Mouse (Mus musculus): ENCODE results near the gene Mark4. TPM values are rescaled to one million over a fixed set of nuclear protein-coding genes. Genes with fewer than 3 reads are reported as not detected.

Mark4 gene
- polyA plus RNA-seq, 1 experiment = 14.1 TPM

GRCm38 (mm10) chr7:19437048-19437447 is 21.6 kb downstream of the Mark4 start:
- H3K4me1 ChIP-seq (ENCODE audit: control insufficient read depth, insufficient read depth, low read length) = peaks cover 12% of the 10 kb centered on the region
- no peak overlapping the region for H3K27ac ChIP-seq (ENCODE audit: control insufficient read depth, insufficient read depth, low read depth, low read length)
- no peaks in the 10 kb centered on the region for H3K36me3 ChIP-seq (ENCODE audit: control insufficient read depth, insufficient read depth, low read length)
- H3K4me3 ChIP-seq (ENCODE audit: control insufficient read depth, low read depth, low read length) = no peak overlapping the region
- H3K27me3 ChIP-seq (ENCODE audit: control insufficient read depth, insufficient read depth, low read length) = no peaks in the 10 kb centered on the region
- TF ChIP-seq CTCF (IDR thresholded peaks at IDR 0.05; ENCODE audit: control insufficient read depth, insufficient read depth, insufficient replicate concordance, low read depth, low read length) = no peak
- no peak for TF ChIP-seq POLR2A (IDR thresholded peaks at IDR 0.05; ENCODE audit: control insufficient read depth, low read depth, low read length)

- no peaks in the 10 kb centered on the region for H3K27me3 ChIP-seq (ENCODE audit: control insufficient read depth, insufficient read depth, low read length)
- no peaks in the 10 kb centered on the region for H3K36me3 ChIP-seq (ENCODE audit: control insufficient read depth, insufficient read depth, low read length)
- no peak overlapping the region for H3K4me3 ChIP-seq (ENCODE audit: control insufficient read depth, low read depth, low read length)
- TF ChIP-seq POLR2A (IDR thresholded peaks at IDR 0.05; ENCODE audit: control insufficient read depth, low read depth, low read length) (no peak), CTCF (IDR thresholded peaks at IDR 0.05; ENCODE audit: control insufficient read depth, insufficient read depth, insufficient replicate concordance, low read depth, low read length) (no peak)
- H3K27ac ChIP-seq (ENCODE audit: control insufficient read depth, insufficient read depth, low read depth, low read length) = no peak overlapping the region
- H3K4me1 ChIP-seq (ENCODE audit: control insufficient read depth, insufficient read depth, low read length) = peaks cover 12% of the 10 kb centered on the region
These were observed 22.3 kb downstream of the Mark4 start for GRCm38 (mm10) chr7:19436276-19436675.

GRCm38 (mm10) chr7:19432475-19432874 is 26.1 kb downstream of the Mark4 start:
- no peak overlapping the region for H3K27ac ChIP-seq (ENCODE audit: control insufficient read depth, insufficient read depth, low read depth, low read length)
- H3K4me3 ChIP-seq (ENCODE audit: control insufficient read depth, low read depth, low read length) = no peak overlapping the region
- no peaks in the 10 kb centered on the region for H3K27me3 ChIP-seq (ENCODE audit: control insufficient read depth, insufficient read depth, low read length)
- H3K4me1 ChIP-seq (ENCODE audit: control insufficient read depth, insufficient read depth, low read length) = peaks cover 12% of the 10 kb centered on the region
- no peaks in the 10 kb centered on the region for H3K36me3 ChIP-seq (ENCODE audit: control insufficient read depth, insufficient read depth, low read length)
- TF ChIP-seq POLR2A (IDR thresholded peaks at IDR 0.05; ENCODE audit: control insufficient read depth, low read depth, low read length) (no peak), CTCF (IDR thresholded peaks at IDR 0.05; ENCODE audit: control insufficient read depth, insufficient read depth, insufficient replicate concordance, low read depth, low read length) (peak; percentile 51; the same call in 1 of the 2 replicates)

GRCm38 (mm10) chr7:19430402-19430801 is 28.2 kb downstream of the Mark4 start:
- Histone ChIP-seq H3K4me1 (ENCODE audit: control insufficient read depth, insufficient read depth, low read length) (peaks cover 24% of the 10 kb centered on the region), H3K27ac (ENCODE audit: control insufficient read depth, insufficient read depth, low read depth, low read length) (no peak overlapping the region), H3K36me3 (ENCODE audit: control insufficient read depth, insufficient read depth, low read length) (no peaks in the 10 kb centered on the region), H3K27me3 (ENCODE audit: control insufficient read depth, insufficient read depth, low read length) (no peaks in the 10 kb centered on the region), H3K4me3 (ENCODE audit: control insufficient read depth, low read depth, low read length) (no peak overlapping the region)
- TF ChIP-seq POLR2A (IDR thresholded peaks at IDR 0.05; ENCODE audit: control insufficient read depth, low read depth, low read length) (no peak), CTCF (IDR thresholded peaks at IDR 0.05; ENCODE audit: control insufficient read depth, insufficient read depth, insufficient replicate concordance, low read depth, low read length) (no peak)

GRCm38 (mm10) chr7:19429726-19430125 is 28.9 kb downstream of the Mark4 start:
- TF ChIP-seq CTCF (IDR thresholded peaks at IDR 0.05; ENCODE audit: control insufficient read depth, insufficient read depth, insufficient replicate concordance, low read depth, low read length) (no peak), POLR2A (IDR thresholded peaks at IDR 0.05; ENCODE audit: control insufficient read depth, low read depth, low read length) (no peak)
- Histone ChIP-seq H3K36me3 (ENCODE audit: control insufficient read depth, insufficient read depth, low read length) (no peaks in the 10 kb centered on the region), H3K4me1 (ENCODE audit: control insufficient read depth, insufficient read depth, low read length) (peaks cover 19% of the 10 kb centered on the region), H3K27me3 (ENCODE audit: control insufficient read depth, insufficient read depth, low read length) (no peaks in the 10 kb centered on the region), H3K27ac (ENCODE audit: control insufficient read depth, insufficient read depth, low read depth, low read length) (no peak overlapping the region), H3K4me3 (ENCODE audit: control insufficient read depth, low read depth, low read length) (no peak overlapping the region)

GRCm38 (mm10) chr7:19427999-19428650 is 30.5 kb downstream of the Mark4 start:
- Histone ChIP-seq H3K4me3 (ENCODE audit: control insufficient read depth, low read depth, low read length) (no peak overlapping the region), H3K27ac (ENCODE audit: control insufficient read depth, insufficient read depth, low read depth, low read length) (no peak overlapping the region), H3K36me3 (ENCODE audit: control insufficient read depth, insufficient read depth, low read length) (no peaks in the 10 kb centered on the region), H3K27me3 (ENCODE audit: control insufficient read depth, insufficient read depth, low read length) (no peaks in the 10 kb centered on the region), H3K4me1 (ENCODE audit: control insufficient read depth, insufficient read depth, low read length) (peaks cover 12% of the 10 kb centered on the region)
- no peak for TF ChIP-seq POLR2A (IDR thresholded peaks at IDR 0.05; ENCODE audit: control insufficient read depth, low read depth, low read length)
- no peak for TF ChIP-seq CTCF (IDR thresholded peaks at IDR 0.05; ENCODE audit: control insufficient read depth, insufficient read depth, insufficient replicate concordance, low read depth, low read length)

GRCm38 (mm10) chr7:19426888-19427287 is 31.7 kb downstream of the Mark4 start:
- H3K4me1 ChIP-seq (ENCODE audit: control insufficient read depth, insufficient read depth, low read length) = peaks cover 12% of the 10 kb centered on the region
- H3K36me3 ChIP-seq (ENCODE audit: control insufficient read depth, insufficient read depth, low read length) = no peaks in the 10 kb centered on the region
- no peak overlapping the region for H3K4me3 ChIP-seq (ENCODE audit: control insufficient read depth, low read depth, low read length)
- no peaks in the 10 kb centered on the region for H3K27me3 ChIP-seq (ENCODE audit: control insufficient read depth, insufficient read depth, low read length)
- TF ChIP-seq POLR2A (IDR thresholded peaks at IDR 0.05; ENCODE audit: control insufficient read depth, low read depth, low read length) (no peak), CTCF (IDR thresholded peaks at IDR 0.05; ENCODE audit: control insufficient read depth, insufficient read depth, insufficient replicate concordance, low read depth, low read length) (no peak)
- no peak overlapping the region for H3K27ac ChIP-seq (ENCODE audit: control insufficient read depth, insufficient read depth, low read depth, low read length)
